Mouse (Mus musculus) cerebellum, postnatal 36 days (tissue): ENCODE measurements at regions not wholly inside any gene's neighbourhood (a gene's known extent, or its start where the extent isn't known, plus 50 kb on each side); places are given as distances from the start of the nearest gene placed in this dataset.
"Not testable (repeated sequence)": the region's sequence is repeated elsewhere in the genome, so short reads cannot be mapped to it uniquely, and the experiment has no call there.

ENCODE experiments used
- DNase-seq, 2 experiments: peaks; one replicate each; pipeline ENCODE4 v3.0.0; 2021 to 2022; ENCODE audit warnings: mixed read lengths in 2 of 2

GRCm38 (mm10) chr12:8070788-8071187, 93.3 kb downstream of the Apob start:
- no peak for DNase-seq

GRCm38 (mm10) chr12:8071286-8071685, 93.8 kb downstream of the Apob start:
- no peak for DNase-seq

GRCm38 (mm10) chr12:8076010-8076540, 98.6 kb downstream of the Apob start:
- DNase-seq, result no peak

- no peak for DNase-seq
Observed at GRCm38 (mm10) chr12:8077346-8077745, 99.9 kb downstream of the Apob start.

- no peak for DNase-seq
Observed at GRCm38 (mm10) chr12:8078046-8078445, 100.6 kb downstream of the Apob start.

GRCm38 (mm10) chr12:8082688-8083661, 105.5 kb downstream of the Apob start:
- DNase-seq, result no peak

- no peak for DNase-seq
Observed at GRCm38 (mm10) chr12:8087958-8088357, 110.5 kb downstream of the Apob start.

GRCm38 (mm10) chr12:8089423-8090278, 112.2 kb downstream of the Apob start:
- DNase-seq, result no peak

GRCm38 (mm10) chr12:8090279-8090626, 112.8 kb downstream of the Apob start:
- DNase-seq, result no peak

- no peak for DNase-seq
Observed at GRCm38 (mm10) chr12:8093437-8093836, 114.5 kb upstream of the Ldah start.

GRCm38 (mm10) chr12:8095946-8096345, 112.0 kb upstream of the Ldah start:
- no peak for DNase-seq

GRCm38 (mm10) chr12:8098395-8098794, 109.5 kb upstream of the Ldah start:
- not testable (repeated sequence) for DNase-seq

- no peak for DNase-seq
Observed at GRCm38 (mm10) chr12:8099114-8099513, 108.8 kb upstream of the Ldah start.

- DNase-seq, result no peak
Observed at GRCm38 (mm10) chr12:8099821-8100220, 108.1 kb upstream of the Ldah start.

- DNase-seq, result no peak
Observed at GRCm38 (mm10) chr12:8101837-8102236, 106.1 kb upstream of the Ldah start.

- DNase-seq, result no peak
Observed at GRCm38 (mm10) chr12:8103259-8103658, 104.6 kb upstream of the Ldah start.

- DNase-seq, result no peak
Observed at GRCm38 (mm10) chr12:8107137-8107536, 100.8 kb upstream of the Ldah start.

- DNase-seq, result no peak
Observed at GRCm38 (mm10) chr12:8109203-8109770, 98.6 kb upstream of the Ldah start.

GRCm38 (mm10) chr12:8109876-8110275, 98.0 kb upstream of the Ldah start:
- peak; percentile 26 to 27 for DNase-seq

GRCm38 (mm10) chr12:8110297-8110696, 97.6 kb upstream of the Ldah start:
- DNase-seq, result no peak

GRCm38 (mm10) chr12:8111484-8111883, 96.4 kb upstream of the Ldah start:
- no peak for DNase-seq

- no peak for DNase-seq
Observed at GRCm38 (mm10) chr12:8155566-8155965, 52.3 kb upstream of the Ldah start.
